Mouse (Mus musculus) E14TG2a.4 (cell line): Measurements from ENCODE around the gene Nipsnap3a.

Experiments
- H3K27me3 ChIP-seq: 2 replicates; pipeline ENCODE4 v1.6.1; 2014; ENCODE audit warnings: low read length, control low read depth; ENCODE audit not compliant: insufficient read depth
- H3K36me3 ChIP-seq: 2 replicates; pipeline ENCODE4 v1.6.1; 2014; ENCODE audit warnings: low read length, control low read depth; ENCODE audit not compliant: insufficient read depth
- H3K4me1 ChIP-seq: replicated peaks from 2 replicates; pipeline ENCODE4 v1.6.1; 2014; ENCODE audit warnings: low read depth, low read length, control low read depth
- H3K4me3 ChIP-seq: replicated peaks from 2 replicates; pipeline ENCODE4 v1.5.1; 2014; ENCODE audit warnings: mild to moderate bottlenecking, low read length
- H3K9me3 ChIP-seq: 2 replicates; pipeline ENCODE4 v1.6.1; 2014; ENCODE audit warnings: low read length, control low read depth
- CTCF ChIP-seq: conservative IDR thresholded peaks from 2 replicates; pipeline ENCODE4 v1.5.1; 2014; ENCODE audit warnings: low read length
- NANOG ChIP-seq: IDR thresholded peaks from 2 replicates; pipeline ENCODE4 v1.6.1; 2014; ENCODE audit warnings: borderline replicate concordance, low read length, mixed read lengths
- POU5F1 ChIP-seq: IDR thresholded peaks from 2 replicates; pipeline ENCODE4 v1.6.1; 2014; ENCODE audit warnings: low read length, borderline replicate concordance

Nipsnap3a gene

GRCm38 (mm10) chr4:53009183-53009582 is 20.1 kb downstream of the Nipsnap3a start:
- Histone ChIP-seq H3K4me3 (no peak overlapping the region), H3K27me3 (no peaks in the 10 kb centered on the region), H3K9me3 (no peaks in the 10 kb centered on the region), H3K4me1 (peaks cover 22% of the 10 kb centered on the region), H3K36me3 (peaks cover 3% of the 10 kb centered on the region)
- TF ChIP-seq CTCF (no peak), NANOG (no peak), POU5F1 (no peak)

GRCm38 (mm10) chr4:53009871-53010270 is 20.8 kb downstream of the Nipsnap3a start:
- Histone ChIP-seq H3K27me3 (no peaks in the 10 kb centered on the region), H3K4me3 (no peak overlapping the region), H3K4me1 (peaks cover 26% of the 10 kb centered on the region), H3K9me3 (no peaks in the 10 kb centered on the region), H3K36me3 (peaks cover 9% of the 10 kb centered on the region)
- no peak for TF ChIP-seq NANOG
- no peak for TF ChIP-seq POU5F1
- TF ChIP-seq CTCF, result no peak

- Histone ChIP-seq H3K36me3 (peaks cover 27% of the 10 kb centered on the region), H3K4me3 (peak within 1 kb of the TSS; percentile 92), H3K9me3 (peaks cover 10% of the 10 kb centered on the region), H3K4me1 (peaks cover 26% of the 10 kb centered on the region), H3K27me3 (no peaks in the 10 kb centered on the region)
- TF ChIP-seq NANOG (no peak), CTCF (no peak), POU5F1 (no peak)
Observed at GRCm38 (mm10) chr4:53011732-53012361, 22.8 kb downstream of the Nipsnap3a start, which contains the start of gene Nipsnap3b. TSS of gene Nipsnap3b (plus strand) at chr4:53011880.

GRCm38 (mm10) chr4:53014421-53014820 is 25.3 kb downstream of the Nipsnap3a start:
- Histone ChIP-seq H3K27me3 (no peaks in the 10 kb centered on the region), H3K9me3 (peaks cover 17% of the 10 kb centered on the region), H3K36me3 (peaks cover 50% of the 10 kb centered on the region), H3K4me3 (no peak overlapping the region), H3K4me1 (peaks cover 26% of the 10 kb centered on the region)
- TF ChIP-seq NANOG (no peak), CTCF (no peak), POU5F1 (no peak)

- Histone ChIP-seq H3K9me3 (peaks cover 17% of the 10 kb centered on the region), H3K27me3 (no peaks in the 10 kb centered on the region), H3K36me3 (peaks cover 56% of the 10 kb centered on the region), H3K4me3 (no peak overlapping the region), H3K4me1 (peaks cover 26% of the 10 kb centered on the region)
- no peak for TF ChIP-seq NANOG
- no peak for TF ChIP-seq POU5F1
- no peak for TF ChIP-seq CTCF
Observed at GRCm38 (mm10) chr4:53015024-53015423, 26.0 kb downstream of the Nipsnap3a start.

GRCm38 (mm10) chr4:53018392-53018791 is 29.3 kb downstream of the Nipsnap3a start:
- peaks cover 7% of the 10 kb centered on the region for H3K4me1 ChIP-seq
- no peaks in the 10 kb centered on the region for H3K27me3 ChIP-seq
- no peak for TF ChIP-seq NANOG
- TF ChIP-seq CTCF, result no peak
- no peak for TF ChIP-seq POU5F1
- peaks cover 81% of the 10 kb centered on the region for H3K36me3 ChIP-seq
- peaks cover 17% of the 10 kb centered on the region for H3K9me3 ChIP-seq
- no peak overlapping the region for H3K4me3 ChIP-seq

GRCm38 (mm10) chr4:53023189-53023925 is 34.3 kb downstream of the Nipsnap3a start:
- H3K9me3 ChIP-seq, result 0 out of 2 replicates have a peak, but pooled peaks cover under 1% of the 10 kb centered on the region
- H3K27me3 ChIP-seq, result no peaks in the 10 kb centered on the region
- H3K4me1 ChIP-seq, result no peaks in the 10 kb centered on the region
- TF ChIP-seq CTCF (no peak), POU5F1 (no peak), NANOG (no peak)
- H3K36me3 ChIP-seq, result peaks cover 43% of the 10 kb centered on the region
- H3K4me3 ChIP-seq, result no peak overlapping the region

GRCm38 (mm10) chr4:53024397-53024796 is 35.3 kb downstream of the Nipsnap3a start:
- Histone ChIP-seq H3K27me3 (no peaks in the 10 kb centered on the region), H3K9me3 (no peaks in the 10 kb centered on the region), H3K4me1 (peaks cover 3% of the 10 kb centered on the region; the same call in 1 of the 2 replicates), H3K36me3 (peaks cover 36% of the 10 kb centered on the region), H3K4me3 (no peak overlapping the region)
- no peak for TF ChIP-seq POU5F1
- no peak for TF ChIP-seq CTCF
- TF ChIP-seq NANOG, result no peak

- H3K9me3 ChIP-seq, result no peaks in the 10 kb centered on the region
- peaks cover 10% of the 10 kb centered on the region for H3K36me3 ChIP-seq
- H3K27me3 ChIP-seq, result no peaks in the 10 kb centered on the region
- no peak overlapping the region for H3K4me3 ChIP-seq
- peaks cover 3% of the 10 kb centered on the region; the same call in 1 of the 2 replicates for H3K4me1 ChIP-seq
- TF ChIP-seq CTCF, result no peak
- no peak for TF ChIP-seq NANOG
- TF ChIP-seq POU5F1, result no peak
Observed at GRCm38 (mm10) chr4:53027811-53028210, 38.7 kb downstream of the Nipsnap3a start.
